Mouse (Mus musculus): ENCODE results near the gene Adarb1.

- TF ChIP-seq CTCF (IDR thresholded peaks at IDR 0.05) (no peak), EP300 (IDR thresholded peaks at IDR 0.05) (no peak)
Observed at GRCm38 (mm10) chr10:77321611-77322010, 96.5 kb downstream of the Adarb1 start.

Data from lung, postnatal 0 days (tissue).